Mouse (Mus musculus): ENCODE measurements at regions not wholly inside any gene's neighbourhood (a gene's known extent, or its start where the extent isn't known, plus 50 kb on each side); places are given as distances from the start of the nearest gene placed in this dataset.

- no peak for TF ChIP-seq CTCF (IDR thresholded peaks at IDR 0.05; ENCODE audit: low read depth)
- no peak for TF ChIP-seq EP300 (IDR thresholded peaks at IDR 0.05; ENCODE audit: low read depth)
Observed at GRCm38 (mm10) chr2:72763454-72763853, 216.8 kb downstream of the Sp3 start.

Measured in heart, postnatal 0 days (tissue).